Mouse (Mus musculus): ENCODE results near the gene Pim3. TPM values are rescaled to one million over a fixed set of nuclear protein-coding genes. Genes with fewer than 3 reads are reported as not detected.
"Not testable (repeated sequence)": the region's sequence is repeated elsewhere in the genome, so short reads cannot be mapped to it uniquely, and the experiment has no call there.

The Pim3 gene
- 26.9 TPM for polyA plus RNA-seq (2012; fragmentation: generic; extraction: Trizol)

- Histone ChIP-seq H3K4me2 (ENCODE audit: low read depth) (peak within 1 kb of the TSS; percentile 98), H3K36me3 (ENCODE audit: control insufficient read depth, insufficient read depth) (peaks cover 10% of the 10 kb centered on the region), H3K4me3 (peak within 1 kb of the TSS; percentile 51), H3K79me2 (ENCODE audit: control insufficient read depth, insufficient read depth) (peaks cover 12% of the 10 kb centered on the region), H3K27me3 (ENCODE audit: control insufficient read depth, insufficient read depth, insufficient read length) (no peaks in the 10 kb centered on the region), H3ac (ENCODE audit: control insufficient read depth, insufficient read length) (peak within 1 kb of the TSS; percentile 65)
- TF ChIP-seq TCF3 (IDR thresholded peaks at IDR 0.05; ENCODE audit: insufficient read length, low read depth) (peak; percentile 51), TCF12 (IDR thresholded peaks at IDR 0.05; ENCODE audit: insufficient read depth, poor library complexity, severe bottlenecking) (no peak), E2F4 (IDR thresholded peaks at IDR 0.05; ENCODE audit: insufficient read depth) (peak; percentile 70), USF1 (IDR thresholded peaks at IDR 0.05; ENCODE audit: low read depth) (no peak), POLR2AphosphoS2 (IDR thresholded peaks at IDR 0.05; ENCODE audit: insufficient read length, low read depth) (peak; percentile 99), CEBPB (IDR thresholded peaks at IDR 0.05; ENCODE audit: insufficient read depth, poor library complexity, severe bottlenecking) (no peak), POLR2A (IDR thresholded peaks at IDR 0.05; ENCODE audit: insufficient read length, low read depth) (peak; percentile 98), MYOD1 (IDR thresholded peaks at IDR 0.05; ENCODE audit: control insufficient read depth in 1 of 3, insufficient read length in 2 of 3, low read depth in 2 of 3) (peak in 2 of 3 experiments; percentile 77 to 86), REST (IDR thresholded peaks at IDR 0.05; ENCODE audit: insufficient read depth, insufficient read length) (no peak), SRF (IDR thresholded peaks at IDR 0.05; ENCODE audit: control insufficient read depth, insufficient read length, low read depth) (peak; percentile 57), MYOG (IDR thresholded peaks at IDR 0.05; ENCODE audit: control insufficient read depth in 1 of 3, insufficient read depth in 1 of 3, insufficient read length in 2 of 3, low read depth in 2 of 3) (peak in 2 of 3 experiments; percentile 84 to 89), MAX (IDR thresholded peaks at IDR 0.05; ENCODE audit: low read depth) (peak; percentile 60)
These were observed at the start of gene Pim3 for GRCm38 (mm10) chr15:88861772-88862622. Gene Pim3, plus strand, starts transcription at chr15:88862186.

- no peak overlapping the region for H3K4me2 ChIP-seq (ENCODE audit: low read depth)
- TF ChIP-seq CEBPB (IDR thresholded peaks at IDR 0.05; ENCODE audit: insufficient read depth, poor library complexity, severe bottlenecking) (no peak), TCF12 (IDR thresholded peaks at IDR 0.05; ENCODE audit: insufficient read depth, poor library complexity, severe bottlenecking) (no peak), POLR2A (IDR thresholded peaks at IDR 0.05; ENCODE audit: insufficient read length, low read depth) (no peak), E2F4 (IDR thresholded peaks at IDR 0.05; ENCODE audit: insufficient read depth) (no peak), SRF (IDR thresholded peaks at IDR 0.05; ENCODE audit: control insufficient read depth, insufficient read length, low read depth) (no peak), MYOG (IDR thresholded peaks at IDR 0.05; ENCODE audit: control insufficient read depth in 1 of 3, insufficient read depth in 1 of 3, insufficient read length in 2 of 3, low read depth in 2 of 3) (no peak), POLR2AphosphoS2 (IDR thresholded peaks at IDR 0.05; ENCODE audit: insufficient read length, low read depth) (no peak), MYOD1 (IDR thresholded peaks at IDR 0.05; ENCODE audit: control insufficient read depth in 1 of 3, insufficient read length in 2 of 3, low read depth in 2 of 3) (no peak), TCF3 (IDR thresholded peaks at IDR 0.05; ENCODE audit: insufficient read length, low read depth) (no peak), REST (IDR thresholded peaks at IDR 0.05; ENCODE audit: insufficient read depth, insufficient read length) (no peak), USF1 (IDR thresholded peaks at IDR 0.05; ENCODE audit: low read depth) (no peak), MAX (IDR thresholded peaks at IDR 0.05; ENCODE audit: low read depth) (no peak)
- no peak overlapping the region for H3K4me3 ChIP-seq
- peaks cover 25% of the 10 kb centered on the region for H3K36me3 ChIP-seq (ENCODE audit: control insufficient read depth, insufficient read depth)
- H3K79me2 ChIP-seq (ENCODE audit: control insufficient read depth, insufficient read depth): peaks cover 5% of the 10 kb centered on the region
- no peaks in the 10 kb centered on the region for H3K27me3 ChIP-seq (ENCODE audit: control insufficient read depth, insufficient read depth, insufficient read length)
- no peak overlapping the region for H3ac ChIP-seq (ENCODE audit: control insufficient read depth, insufficient read length)
These were observed 48.7 kb upstream of the Pim3 start for GRCm38 (mm10) chr15:88813262-88813661.

- not testable (repeated sequence) for H3K4me2 ChIP-seq (ENCODE audit: low read depth); H3K4me3 ChIP-seq; H3K27me3 ChIP-seq (ENCODE audit: control insufficient read depth, insufficient read depth, insufficient read length); H3ac ChIP-seq (ENCODE audit: control insufficient read depth, insufficient read length)
- Histone ChIP-seq H3K79me2 (ENCODE audit: control insufficient read depth, insufficient read depth) (peaks cover 11% of the 10 kb centered on the region), H3K36me3 (ENCODE audit: control insufficient read depth, insufficient read depth) (peaks cover 25% of the 10 kb centered on the region)
These were observed 48.1 kb upstream of the Pim3 start for GRCm38 (mm10) chr15:88813873-88814272.

- Histone ChIP-seq H3K79me2 (ENCODE audit: control insufficient read depth, insufficient read depth) (peaks cover 11% of the 10 kb centered on the region), H3K4me2 (ENCODE audit: low read depth) (no peak overlapping the region), H3ac (ENCODE audit: control insufficient read depth, insufficient read length) (no peak overlapping the region), H3K4me3 (no peak overlapping the region), H3K36me3 (ENCODE audit: control insufficient read depth, insufficient read depth) (peaks cover 25% of the 10 kb centered on the region), H3K27me3 (ENCODE audit: control insufficient read depth, insufficient read depth, insufficient read length) (no peaks in the 10 kb centered on the region)
- no peak for TF ChIP-seq POLR2A (IDR thresholded peaks at IDR 0.05; ENCODE audit: insufficient read length, low read depth)
- no peak for TF ChIP-seq MAX (IDR thresholded peaks at IDR 0.05; ENCODE audit: low read depth)
- no peak for TF ChIP-seq REST (IDR thresholded peaks at IDR 0.05; ENCODE audit: insufficient read depth, insufficient read length)
- TF ChIP-seq MYOD1 (IDR thresholded peaks at IDR 0.05; ENCODE audit: control insufficient read depth in 1 of 3, insufficient read length in 2 of 3, low read depth in 2 of 3): no peak
- no peak for TF ChIP-seq CEBPB (IDR thresholded peaks at IDR 0.05; ENCODE audit: insufficient read depth, poor library complexity, severe bottlenecking)
- TF ChIP-seq TCF3 (IDR thresholded peaks at IDR 0.05; ENCODE audit: insufficient read length, low read depth): no peak
- no peak for TF ChIP-seq MYOG (IDR thresholded peaks at IDR 0.05; ENCODE audit: control insufficient read depth in 1 of 3, insufficient read depth in 1 of 3, insufficient read length in 2 of 3, low read depth in 2 of 3)
- no peak for TF ChIP-seq POLR2AphosphoS2 (IDR thresholded peaks at IDR 0.05; ENCODE audit: insufficient read length, low read depth)
- no peak for TF ChIP-seq SRF (IDR thresholded peaks at IDR 0.05; ENCODE audit: control insufficient read depth, insufficient read length, low read depth)
- TF ChIP-seq USF1 (IDR thresholded peaks at IDR 0.05; ENCODE audit: low read depth): no peak
- TF ChIP-seq E2F4 (IDR thresholded peaks at IDR 0.05; ENCODE audit: insufficient read depth): no peak
- no peak for TF ChIP-seq TCF12 (IDR thresholded peaks at IDR 0.05; ENCODE audit: insufficient read depth, poor library complexity, severe bottlenecking)
These were observed 47.5 kb upstream of the Pim3 start for GRCm38 (mm10) chr15:88814411-88815047.
